Mouse (Mus musculus) small intestine, adult 2 months (tissue): ENCODE measurements around the gene Arglu1.

Experiments
- CTCF ChIP-seq: fragments of 200-500 bp; IDR thresholded peaks from 2 replicates; pipeline ENCODE4 v1.5.1; 2012; ENCODE audit warnings: low read depth, mild to moderate bottlenecking, control low read depth, inconsistent platforms, low read length, moderate library complexity, mixed read lengths; ENCODE audit not compliant: insufficient replicate concordance, insufficient read length; ENCODE audit errors: extremely low read depth
- POLR2A ChIP-seq: fragments of 200-500 bp; IDR thresholded peaks from 2 replicates; pipeline ENCODE4 v1.6.1; 2012; ENCODE audit warnings: low read depth, mild to moderate bottlenecking, control low read depth, inconsistent platforms, low read length, moderate library complexity

DNA sequence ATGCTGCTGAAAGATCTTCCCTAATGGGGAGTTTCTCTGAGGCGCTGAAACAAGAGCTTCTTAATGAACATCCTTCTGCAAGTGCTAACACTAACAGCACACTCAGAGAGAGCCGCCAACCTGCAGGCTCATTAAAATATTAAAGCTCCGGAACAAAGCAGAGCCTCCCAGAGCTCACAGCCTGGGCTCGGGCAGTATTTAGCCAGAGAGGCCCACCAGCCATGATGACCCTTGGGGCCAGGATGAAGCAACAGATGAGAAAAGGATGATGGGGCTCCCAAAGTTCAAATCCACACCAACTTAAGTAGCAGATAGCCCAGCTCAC, 50.1 kb downstream of the Arglu1 start:
- TF ChIP-seq POLR2A (no peak), CTCF (no peak)
